Mouse (Mus musculus): ENCODE data around the gene Rps6ka4. TPM values are rescaled to one million over a fixed set of nuclear protein-coding genes. Genes with fewer than 3 reads are reported as not detected.
A peak's percentile ranks its signal among the peaks of the same experiment; 100 is the strongest.

Gene Rps6ka4
- polyA plus RNA-seq (2014; fragmentation: Nextera tagmentation; extraction: Ambion mirVana) = 28.6 and 29.8 TPM in 2 replicates

DNA sequence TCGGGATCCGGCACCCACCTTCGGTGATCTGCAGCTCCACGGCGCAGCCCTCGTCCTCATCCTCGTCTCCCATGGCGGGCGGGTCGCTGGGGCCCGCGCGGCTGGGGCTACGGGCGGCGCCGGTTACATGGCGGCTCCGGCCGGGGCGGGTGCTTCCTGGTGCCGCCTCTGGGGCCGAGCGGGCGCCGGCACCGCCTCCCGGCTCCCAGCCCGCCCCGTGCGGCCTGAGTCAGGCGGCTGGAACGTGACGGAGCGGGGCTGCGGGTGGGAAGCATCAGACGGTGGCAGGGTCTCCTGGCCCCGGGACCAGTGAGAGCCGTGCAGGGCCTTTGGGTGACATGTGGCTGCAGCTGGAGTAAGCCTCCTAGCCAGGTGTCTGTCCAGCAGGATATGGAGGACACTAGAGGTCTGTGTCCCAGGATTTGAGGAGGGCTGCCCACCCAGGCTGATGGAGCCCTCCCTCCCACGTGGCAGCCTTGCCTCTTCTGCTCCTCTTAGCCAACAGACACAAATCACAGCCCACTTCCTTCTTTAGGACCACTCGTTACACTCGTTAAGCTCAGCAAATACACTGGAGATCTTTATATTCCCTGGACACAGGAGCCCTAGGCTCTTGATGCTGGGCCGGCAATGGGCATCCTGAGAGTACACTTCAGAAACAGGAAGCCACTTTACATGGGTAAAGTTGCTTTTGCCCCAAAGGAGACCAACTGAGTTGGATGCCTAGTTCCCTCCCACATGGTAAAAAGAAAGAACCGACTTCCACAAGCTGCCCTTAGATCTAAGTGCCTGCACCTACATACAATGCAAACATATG lies at the start of gene Rps6ka4:
Gene Rps6ka4 (minus strand): TSS at position 162 of the 817 bp plus-strand sequence.
- Histone ChIP-seq H3K9me3 (ENCODE audit: low read depth, low read length) (no peaks in the 10 kb centered on the region), H3K4me3 (ENCODE audit: low read depth, low read length) (peak within 1 kb of the TSS; percentile 74), H3K36me3 (ENCODE audit: insufficient read depth) (peaks cover 18% of the 10 kb centered on the region), H3K4me1 (ENCODE audit: insufficient read depth) (peaks cover 2% of the 10 kb centered on the region; the same call in 1 of the 2 replicates), H3K27me3 (ENCODE audit: insufficient read depth, low read length) (0 out of 2 replicates have a peak, but pooled peaks cover 5% of the 10 kb centered on the region), H3K27ac (ENCODE audit: low read depth) (no peak within 1 kb of the TSS; the same call in 1 of the 2 replicates), H3K9ac (peak within 1 kb of the TSS; percentile 73), H3K4me2 (peak within 1 kb of the TSS; percentile 98)
- peak; percentile 91 for ATAC-seq (ENCODE audit: insufficient read depth)
- no peak for TF ChIP-seq CTCF (IDR thresholded peaks at IDR 0.05; ENCODE audit: low read depth)
- under 1% methylated on average over 44 of the region's 44 CpGs for WGBS
- DNase-seq = peak; percentile 82

- WGBS = 78% methylated on average over 4 of the region's 4 CpGs
- no peaks in the 10 kb centered on the region for H3K27me3 ChIP-seq (ENCODE audit: insufficient read depth, low read length)
- no peak overlapping the region for H3K4me2 ChIP-seq
- ATAC-seq (ENCODE audit: insufficient read depth) (no peak), DNase-seq (no peak)
- TF ChIP-seq CTCF (IDR thresholded peaks at IDR 0.05; ENCODE audit: low read depth) = no peak
- peaks cover 3% of the 10 kb centered on the region; the same call in 1 of the 2 replicates for H3K9me3 ChIP-seq (ENCODE audit: low read depth, low read length)
- no peaks in the 10 kb centered on the region for H3K36me3 ChIP-seq (ENCODE audit: insufficient read depth)
- no peak overlapping the region for H3K9ac ChIP-seq
- H3K27ac ChIP-seq (ENCODE audit: low read depth) = no peak overlapping the region
- no peak overlapping the region for H3K4me3 ChIP-seq (ENCODE audit: low read depth, low read length)
- no peaks in the 10 kb centered on the region for H3K4me1 ChIP-seq (ENCODE audit: insufficient read depth)
Measured at GRCm38 (mm10) chr19:6877965-6878364, 37.5 kb upstream of the Rps6ka4 start.

DNA sequence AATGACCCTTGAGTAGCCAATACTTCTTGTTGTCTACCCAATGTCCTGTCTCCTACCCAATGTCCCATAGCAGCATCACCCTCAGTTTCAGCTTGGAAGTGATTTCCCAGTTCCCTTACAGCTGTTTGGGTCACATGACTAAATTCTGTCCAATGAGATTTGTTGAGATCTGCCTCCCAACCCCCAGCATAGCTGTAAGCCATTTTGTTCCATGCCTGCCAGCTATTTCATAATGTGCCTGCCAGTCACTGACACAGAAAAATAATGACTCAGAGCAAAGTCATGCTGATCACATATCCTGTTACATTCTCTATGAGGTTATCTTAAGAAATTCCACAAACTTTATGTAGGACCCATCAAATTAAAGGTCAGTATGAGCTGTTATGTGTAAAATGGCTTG lies 36.4 kb upstream of the Rps6ka4 start:
- no peak overlapping the region for H3K4me3 ChIP-seq (ENCODE audit: low read depth, low read length)
- TF ChIP-seq CTCF (IDR thresholded peaks at IDR 0.05; ENCODE audit: low read depth) = no peak
- no peak overlapping the region for H3K4me2 ChIP-seq
- no peak overlapping the region for H3K27ac ChIP-seq (ENCODE audit: low read depth)
- no peak overlapping the region for H3K9ac ChIP-seq
- H3K27me3 ChIP-seq (ENCODE audit: insufficient read depth, low read length) = no peaks in the 10 kb centered on the region
- peaks cover 3% of the 10 kb centered on the region; the same call in 1 of the 2 replicates for H3K9me3 ChIP-seq (ENCODE audit: low read depth, low read length)
- no peaks in the 10 kb centered on the region for H3K4me1 ChIP-seq (ENCODE audit: insufficient read depth)
- DNase-seq (no peak), ATAC-seq (ENCODE audit: insufficient read depth) (no peak)
- no peaks in the 10 kb centered on the region for H3K36me3 ChIP-seq (ENCODE audit: insufficient read depth)

DNA sequence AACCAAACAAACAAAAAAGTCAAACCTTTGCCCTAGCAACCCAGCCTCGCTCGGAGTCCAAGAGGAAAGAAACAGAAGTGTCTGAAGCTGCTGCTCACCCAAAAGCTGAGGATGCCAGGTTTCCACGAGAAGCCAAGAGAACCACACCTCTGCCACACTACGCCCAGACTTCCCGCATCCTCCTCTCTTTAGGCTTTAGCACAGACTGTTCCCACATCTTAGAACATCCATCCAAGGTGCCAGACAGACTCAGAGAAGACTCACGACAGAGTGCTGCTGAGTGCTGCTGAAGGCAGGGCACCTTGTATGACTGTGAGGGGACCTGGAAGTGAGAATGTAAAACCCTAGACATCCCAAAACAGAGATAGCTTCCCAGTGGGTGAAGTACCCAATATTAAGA lies 35.4 kb upstream of the Rps6ka4 start:
- H3K9ac ChIP-seq = no peak overlapping the region
- H3K4me1 ChIP-seq (ENCODE audit: insufficient read depth) = no peaks in the 10 kb centered on the region
- H3K4me3 ChIP-seq (ENCODE audit: low read depth, low read length) = no peak overlapping the region
- 83% methylated on average over 6 of the region's 6 CpGs for WGBS
- H3K36me3 ChIP-seq (ENCODE audit: insufficient read depth) = no peaks in the 10 kb centered on the region
- H3K4me2 ChIP-seq = no peak overlapping the region
- H3K27ac ChIP-seq (ENCODE audit: low read depth) = no peak overlapping the region
- H3K9me3 ChIP-seq (ENCODE audit: low read depth, low read length) = peaks cover 3% of the 10 kb centered on the region; the same call in 1 of the 2 replicates
- no peak for DNase-seq
- H3K27me3 ChIP-seq (ENCODE audit: insufficient read depth, low read length) = no peaks in the 10 kb centered on the region
- TF ChIP-seq CTCF (IDR thresholded peaks at IDR 0.05; ENCODE audit: low read depth) = no peak
- ATAC-seq (ENCODE audit: insufficient read depth) = no peak

DNA sequence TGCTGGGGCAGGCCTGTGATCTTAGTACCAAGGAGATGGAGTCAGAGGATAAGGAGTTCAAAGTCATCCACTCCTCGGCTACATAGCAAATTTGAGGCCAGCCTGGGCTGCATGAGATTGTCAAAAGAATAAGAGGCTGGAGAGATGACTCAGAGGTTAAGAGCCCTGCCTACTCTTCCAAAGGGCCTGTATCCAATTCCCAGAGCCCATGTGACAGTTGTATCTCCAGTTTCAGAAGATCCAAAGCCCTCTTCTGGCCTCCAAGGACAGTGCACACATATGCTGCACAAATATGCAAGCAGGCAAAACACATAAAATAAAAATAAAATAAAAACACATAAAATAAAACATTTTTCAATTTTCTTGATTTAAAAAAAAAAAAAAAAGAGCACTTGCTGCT lies 33.8 kb upstream of the Rps6ka4 start:
- Histone ChIP-seq H3K4me1 (ENCODE audit: insufficient read depth) (no peaks in the 10 kb centered on the region), H3K9me3 (ENCODE audit: low read depth, low read length) (no peaks in the 10 kb centered on the region), H3K27me3 (ENCODE audit: insufficient read depth, low read length) (no peaks in the 10 kb centered on the region), H3K4me2 (no peak overlapping the region), H3K36me3 (ENCODE audit: insufficient read depth) (no peaks in the 10 kb centered on the region), H3K9ac (no peak overlapping the region), H3K4me3 (ENCODE audit: low read depth, low read length) (no peak overlapping the region), H3K27ac (ENCODE audit: low read depth) (no peak overlapping the region)
- no peak for ATAC-seq (ENCODE audit: insufficient read depth)
- no peak for DNase-seq
- no peak for TF ChIP-seq CTCF (IDR thresholded peaks at IDR 0.05; ENCODE audit: low read depth)
- WGBS = 84% methylated on average over 1 of the region's 1 CpGs

DNA sequence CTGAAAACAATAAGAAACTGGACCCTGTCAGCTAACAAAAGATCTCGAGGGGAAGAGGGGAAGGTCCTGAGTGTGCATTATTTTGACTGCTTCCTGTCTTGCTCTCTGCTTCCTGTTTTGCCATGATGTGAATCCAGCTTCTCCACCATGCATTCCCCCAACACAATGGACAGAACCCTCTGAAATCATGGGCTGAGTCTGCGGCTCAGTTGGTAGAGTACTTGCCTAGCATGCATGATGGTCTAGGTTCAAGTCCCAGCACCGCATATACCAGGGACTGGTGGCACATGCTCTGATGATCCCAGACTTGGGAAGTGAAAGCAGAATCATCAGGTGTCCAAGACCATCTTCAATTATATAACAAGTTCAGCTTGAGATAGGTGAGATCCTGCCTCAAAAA lies 32.3 kb upstream of the Rps6ka4 start:
- H3K9ac ChIP-seq = no peak overlapping the region
- H3K9me3 ChIP-seq (ENCODE audit: low read depth, low read length) = no peaks in the 10 kb centered on the region
- no peak overlapping the region for H3K27ac ChIP-seq (ENCODE audit: low read depth)
- H3K36me3 ChIP-seq (ENCODE audit: insufficient read depth) = no peaks in the 10 kb centered on the region
- TF ChIP-seq CTCF (IDR thresholded peaks at IDR 0.05; ENCODE audit: low read depth) = no peak
- DNase-seq (no peak), ATAC-seq (ENCODE audit: insufficient read depth) (no peak)
- H3K27me3 ChIP-seq (ENCODE audit: insufficient read depth, low read length) = no peaks in the 10 kb centered on the region
- H3K4me1 ChIP-seq (ENCODE audit: insufficient read depth) = no peaks in the 10 kb centered on the region
- 73% methylated on average over 3 of the region's 3 CpGs for WGBS
- H3K4me3 ChIP-seq (ENCODE audit: low read depth, low read length) = no peak overlapping the region
- no peak overlapping the region for H3K4me2 ChIP-seq

- H3K36me3 ChIP-seq (ENCODE audit: insufficient read depth) = no peaks in the 10 kb centered on the region
- H3K9ac ChIP-seq = no peak overlapping the region
- DNase-seq (peak; percentile 41), ATAC-seq (ENCODE audit: insufficient read depth) (no peak)
- peak; percentile 67 for TF ChIP-seq CTCF (IDR thresholded peaks at IDR 0.05; ENCODE audit: low read depth)
- 66% methylated on average over 5 of the region's 5 CpGs for WGBS
- H3K9me3 ChIP-seq (ENCODE audit: low read depth, low read length) = no peaks in the 10 kb centered on the region
- no peaks in the 10 kb centered on the region for H3K4me1 ChIP-seq (ENCODE audit: insufficient read depth)
- H3K27me3 ChIP-seq (ENCODE audit: insufficient read depth, low read length) = no peaks in the 10 kb centered on the region
- H3K27ac ChIP-seq (ENCODE audit: low read depth) = no peak overlapping the region
- no peak overlapping the region for H3K4me3 ChIP-seq (ENCODE audit: low read depth, low read length)
- no peak overlapping the region for H3K4me2 ChIP-seq
Measured at GRCm38 (mm10) chr19:6871574-6872271, 31.3 kb upstream of the Rps6ka4 start.
